Comparison of ENCODE assay signal across 8 mouse cellular contexts in the genomic region with DNA sequence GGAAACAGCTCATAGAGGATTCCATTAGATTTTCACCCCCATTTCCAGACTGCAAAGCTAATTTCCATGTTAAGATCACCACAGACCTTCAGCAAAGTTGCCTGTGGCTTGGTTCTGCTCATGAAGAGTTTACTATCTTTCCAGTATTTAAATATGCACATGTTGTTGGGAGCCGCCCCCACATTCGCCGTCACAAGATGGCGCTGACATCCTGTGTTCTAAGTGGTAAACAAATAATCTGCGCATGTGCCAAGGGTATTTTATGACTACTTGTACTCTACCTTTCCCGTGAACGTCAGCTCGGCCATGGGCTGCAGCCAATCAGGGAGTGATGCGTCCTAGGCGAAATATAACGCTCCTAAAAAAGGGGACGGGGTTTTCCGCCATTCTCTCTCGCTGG.
DNase-seq lines count a peak whose midpoint lies in the region; ATAC-seq and TF ChIP-seq lines count a peak whose summit lies in the region.
"Not testable (repeated sequence)": the region's sequence is repeated elsewhere in the genome, so short reads cannot be mapped to it uniquely, and the experiment has no call there.

No protein-coding gene starts in this region.

- WGBS in embryonic facial prominence, embryonic 11.5 days, result 22% methylated on average over 5 of the region's 14 CpGs
- 6% methylated on average over 6 of the region's 14 CpGs for WGBS in heart, adult 2 months
- whole genome bisulfite sequencing in intestine, embryonic 15.5 days, result 42% methylated on average over 5 of the region's 14 CpGs
- 26% methylated on average over 5 of the region's 14 CpGs for WGBS in liver, embryonic 16.5 days (ENCODE audit: insufficient replicate concordance)
- 7% methylated on average over 5 of the region's 14 CpGs for WGBS in midbrain, postnatal 0 days

- TF ChIP-seq POLR2A in heart, adult 2 months (IDR thresholded peaks at IDR 0.05; ENCODE audit: insufficient read depth, low read depth, low read length), result not testable (repeated sequence)

- H3K9ac ChIP-seq in embryonic facial prominence, embryonic 11.5 days (replicated peaks; ENCODE audit: low read length); heart, adult 2 months (ENCODE audit: low read depth, low read length); intestine, embryonic 15.5 days; liver, embryonic 16.5 days (ENCODE audit: low read depth, low read length); midbrain, postnatal 0 days (replicated peaks; ENCODE audit: low read length, poor library complexity, severe bottlenecking): not testable (repeated sequence)

- H3K9me3 ChIP-seq in embryonic facial prominence, embryonic 11.5 days (replicated peaks; ENCODE audit: control insufficient read depth, low read length); intestine, embryonic 15.5 days; liver, embryonic 16.5 days (replicated peaks; ENCODE audit: control insufficient read depth, low read length); midbrain, postnatal 0 days (ENCODE audit: low read length): not testable (repeated sequence)

- not testable (repeated sequence) for H3K4me3 ChIP-seq in embryonic facial prominence, embryonic 11.5 days (ENCODE audit: low read depth, low read length); heart, adult 2 months; intestine, embryonic 15.5 days (replicated peaks); liver, embryonic 16.5 days (ENCODE audit: low read depth, low read length); midbrain, postnatal 0 days (ENCODE audit: low read depth, low read length)

- DNase-seq in adrenal gland, postnatal 14 days, result peak; percentile 25
- peak; percentile 15 for DNase-seq in embryonic facial prominence, embryonic 11.5 days (ENCODE audit: low spot score)
- peak; percentile 36 to 44 for DNase-seq in heart, adult 2 months
- DNase-seq in layer of hippocampus, postnatal 10 days (ENCODE audit: low spot score in 2 of 2), result peak; percentile 14 to 29
- DNase-seq in midbrain, postnatal 0 days (ENCODE audit: low spot score), result peak; percentile 23
- DNase-seq in thymus, postnatal 25 days, result peak; percentile 40

- 0 out of 2 replicates have a peak, but pooled peaks have one; percentile 34 for ATAC-seq in embryonic facial prominence, embryonic 11.5 days (replicated peaks; ENCODE audit: insufficient number of reproducible peaks, low FRiP score, low TSS enrichment, low read depth)
- ATAC-seq in intestine, embryonic 15.5 days, result peak; percentile 47; the same call in 1 of the 2 replicates
- ATAC-seq in liver, embryonic 16.5 days (ENCODE audit: low read depth), result peak; percentile 30
- peak; percentile 66 for ATAC-seq in midbrain, postnatal 0 days (ENCODE audit: low FRiP score)

- TF ChIP-seq CTCF in heart, adult 2 months (IDR thresholded peaks at IDR 0.05), result peak; percentile 45
- TF ChIP-seq CTCF in midbrain, postnatal 0 days (IDR thresholded peaks at IDR 0.05), result peak; percentile 52

- not testable (repeated sequence) for H3K36me3 ChIP-seq in embryonic facial prominence, embryonic 11.5 days (replicated peaks; ENCODE audit: control insufficient read depth, insufficient read depth, low read depth, low read length); heart, adult 2 months (ENCODE audit: control insufficient read depth, insufficient read depth, low read length); intestine, embryonic 15.5 days; liver, embryonic 16.5 days (ENCODE audit: control insufficient read depth, insufficient read depth); midbrain, postnatal 0 days (ENCODE audit: insufficient read depth, low read length)

- not testable (repeated sequence) for H3K4me1 ChIP-seq in embryonic facial prominence, embryonic 11.5 days (ENCODE audit: control insufficient read depth, insufficient read depth, low read length); heart, adult 2 months (ENCODE audit: control insufficient read depth, insufficient read depth, low read length); intestine, embryonic 15.5 days (replicated peaks); liver, embryonic 16.5 days (ENCODE audit: control insufficient read depth, low read depth, low read length); midbrain, postnatal 0 days (ENCODE audit: insufficient read depth, low read length)

- not testable (repeated sequence) for H3K4me2 ChIP-seq in embryonic facial prominence, embryonic 11.5 days (ENCODE audit: low read depth, low read length); intestine, embryonic 15.5 days (replicated peaks); liver, embryonic 16.5 days (ENCODE audit: low read depth, low read length); midbrain, postnatal 0 days (ENCODE audit: low read depth, low read length, poor library complexity, severe bottlenecking)

- not testable (repeated sequence) for H3K79me2 ChIP-seq in heart, adult 2 months (replicated peaks; ENCODE audit: control insufficient read depth, insufficient read depth, low read length)

- not testable (repeated sequence) for H3K27ac ChIP-seq in embryonic facial prominence, embryonic 11.5 days (replicated peaks; ENCODE audit: low read depth, low read length); intestine, embryonic 15.5 days; liver, embryonic 16.5 days (ENCODE audit: low read length); midbrain, postnatal 0 days (ENCODE audit: low read depth, low read length)
- H3K27ac ChIP-seq in heart, adult 2 months, result peak overlapping the region; percentile 40; the same call in 1 of the 2 replicates

- not testable (repeated sequence) for H3K27me3 ChIP-seq in embryonic facial prominence, embryonic 11.5 days (ENCODE audit: control insufficient read depth, insufficient read depth, low read length); heart, adult 2 months (ENCODE audit: control insufficient read depth, insufficient read depth, low read length); intestine, embryonic 15.5 days (replicated peaks); liver, embryonic 16.5 days (ENCODE audit: control insufficient read depth, insufficient read depth, low read depth, low read length); midbrain, postnatal 0 days (ENCODE audit: insufficient read depth, low read length)

- TF ChIP-seq EP300 in heart, adult 2 months (IDR thresholded peaks at IDR 0.05; ENCODE audit: insufficient read depth, low read depth, low read length), result not testable (repeated sequence)

- intact Hi-C loops in heart, adult 2 months (cut with DNase I), result loop anchor here (2.0 to 10.0 kb wide), 3 partner anchors 170 to 1528 kb away; partner anchors contain the start of gene Klf6
